Mouse (Mus musculus): Measurements from ENCODE around the gene Ccdc12. TPM values are rescaled to one million over a fixed set of nuclear protein-coding genes. Genes with fewer than 3 reads are reported as not detected.

The Ccdc12 gene
- total and polyA plus RNA-seq, 3 experiments: 85.2 to 104 (median 97.8) TPM

DNA sequence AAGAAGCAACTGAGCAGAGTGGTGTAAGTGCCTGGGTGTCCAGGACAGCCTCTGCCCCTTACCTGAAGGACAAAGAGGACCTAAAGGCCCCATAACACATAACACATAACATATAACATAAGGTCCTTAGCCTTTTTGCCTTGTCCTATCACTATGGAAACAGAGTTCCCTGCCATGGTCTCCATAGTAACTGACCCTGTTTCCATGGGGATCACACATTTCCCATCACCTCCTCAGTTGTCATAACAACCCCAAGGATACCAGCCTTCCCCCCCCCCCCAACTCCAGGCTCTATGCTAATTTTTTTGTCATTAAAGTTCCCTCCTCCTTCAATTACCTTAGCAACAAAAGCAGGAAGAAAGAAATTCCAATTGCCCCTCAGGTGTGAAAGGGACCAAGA is 6.5 kb upstream of the Ccdc12 start (continued):
- TF ChIP-seq MAX (IDR thresholded peaks at IDR 0.05; ENCODE audit: low read length): no peak

- Histone ChIP-seq H3K9ac (ENCODE audit: insufficient read depth, low read depth) (no peak overlapping the region), H3K9me3 (replicated peaks; ENCODE audit: low read length) (no peaks in the 10 kb centered on the region), H3K4me2 (ENCODE audit: insufficient read depth, low read depth, poor library complexity, severe bottlenecking) (peak overlapping the region; percentile 67), H3K4me3 (replicated peaks in 1 of 3; ENCODE audit: low read depth in 2 of 3, low read length in 2 of 3, poor library complexity in 1 of 3) (peak overlapping the region in 1 of 3 experiments; percentile 79), H3K36me3 (replicated peaks in 1 of 2; ENCODE audit: control insufficient read depth in 1 of 2, insufficient read depth in 1 of 2, low read length in 1 of 2) (peaks cover 0 to 13% of the 10 kb centered on the region in 2 experiments), H3K79me2 (replicated peaks; ENCODE audit: control insufficient read depth, extremely low read depth, insufficient read depth, poor library complexity, severe bottlenecking) (no peaks in the 10 kb centered on the region), H3K27ac (ENCODE audit: insufficient read depth, low read depth) (no peak overlapping the region), H3K27me3 (replicated peaks) (no peaks in the 10 kb centered on the region), H3K4me1 (ENCODE audit: control insufficient read depth in 1 of 2, insufficient read depth in 2 of 2) (peaks cover 16 to 53% of the 10 kb centered on the region in 2 experiments)
- DNase-seq (ENCODE audit: extremely low read depth): no peak
- dilution Hi-C loops (cut with MboI; ENCODE audit: extremely low pct_ligation_motif_present, extremely low pct_unique_long_range_greater_than_20kb, low sequenced_read_pairs) (no loop called here), in situ Hi-C loops (cut with MboI; ENCODE audit: low pct_ligation_motif_present, low pct_unique_long_range_greater_than_20kb, low sequenced_read_pairs) (no loop called here)
- TF ChIP-seq CTCF (conservative IDR thresholded peaks at IDR 0.05 in 1 of 2, IDR thresholded peaks at IDR 0.05 in 1 of 2; ENCODE audit: low read depth in 2 of 2, low read length in 2 of 2): peak in 1 of 2 experiments; percentile 34; a peak in 1 of 4 replicates
- peak; percentile 25 for TF ChIP-seq RAD21 (IDR thresholded peaks at IDR 0.05; ENCODE audit: low read depth, low read length)
- no peak for TF ChIP-seq TBP (conservative IDR thresholded peaks at IDR 0.05; ENCODE audit: low read depth, low read length)
Observed at GRCm38 (mm10) chr9:110651931-110652722, 4.2 kb upstream of the Ccdc12 start.

- no peaks in the 10 kb centered on the region for H3K9me3 ChIP-seq (replicated peaks; ENCODE audit: low read length)
- peaks cover 0 to 13% of the 10 kb centered on the region in 2 experiments for H3K36me3 ChIP-seq (replicated peaks in 1 of 2; ENCODE audit: control insufficient read depth in 1 of 2, insufficient read depth in 1 of 2, low read length in 1 of 2)
- H3K4me1 ChIP-seq (ENCODE audit: control insufficient read depth in 1 of 2, insufficient read depth in 2 of 2): peaks cover 16 to 55% of the 10 kb centered on the region in 2 experiments
- 0 out of 2 replicates have a peak overlapping the region, but pooled peaks have one; percentile 13 for H3K27ac ChIP-seq (ENCODE audit: insufficient read depth, low read depth)
- peak overlapping the region; percentile 67 for H3K4me2 ChIP-seq (ENCODE audit: insufficient read depth, low read depth, poor library complexity, severe bottlenecking)
- no peak for TF ChIP-seq CHD1 (IDR thresholded peaks at IDR 0.05; ENCODE audit: low read depth, low read length)
- no peak for TF ChIP-seq KAT2A (IDR thresholded peaks at IDR 0.05; ENCODE audit: insufficient replicate concordance, low read length)
- TF ChIP-seq E2F4 (IDR thresholded peaks at IDR 0.05; ENCODE audit: insufficient replicate concordance, low read depth, low read length): no peak
- no peak for TF ChIP-seq POLR2A (IDR thresholded peaks at IDR 0.05; ENCODE audit: low read depth, low read length)
- TF ChIP-seq MAX (IDR thresholded peaks at IDR 0.05; ENCODE audit: low read length): no peak
- TF ChIP-seq RAD21 (IDR thresholded peaks at IDR 0.05; ENCODE audit: low read depth, low read length): no peak
- no peak for TF ChIP-seq MAZ (IDR thresholded peaks at IDR 0.05; ENCODE audit: low read depth, low read length)
- no peak for TF ChIP-seq NRF1 (IDR thresholded peaks at IDR 0.05; ENCODE audit: low read depth, low read length)
- TF ChIP-seq ETS1 (conservative IDR thresholded peaks at IDR 0.05; ENCODE audit: low read depth, low read length): no peak
- TF ChIP-seq MAFK (IDR thresholded peaks at IDR 0.05; ENCODE audit: insufficient replicate concordance, low read length): no peak
- no peak for TF ChIP-seq SIN3A (IDR thresholded peaks at IDR 0.05; ENCODE audit: low read length)
- peaks cover 4% of the 10 kb centered on the region; the same call in 1 of the 2 replicates for H3K79me2 ChIP-seq (replicated peaks; ENCODE audit: control insufficient read depth, extremely low read depth, insufficient read depth, poor library complexity, severe bottlenecking)
- DNase-seq (ENCODE audit: extremely low read depth): no peak
- H3K9ac ChIP-seq (ENCODE audit: insufficient read depth, low read depth): peak overlapping the region; percentile 58
- in situ Hi-C loops (cut with MboI; ENCODE audit: low pct_ligation_motif_present, low pct_unique_long_range_greater_than_20kb, low sequenced_read_pairs): no loop called here
- H3K27me3 ChIP-seq (replicated peaks): no peaks in the 10 kb centered on the region
- peak overlapping the region; percentile 73 to 88 (median 79) for H3K4me3 ChIP-seq (replicated peaks in 1 of 3; ENCODE audit: low read depth in 2 of 3, low read length in 2 of 3, poor library complexity in 1 of 3)
- dilution Hi-C loops (cut with MboI; ENCODE audit: extremely low pct_ligation_motif_present, extremely low pct_unique_long_range_greater_than_20kb, low sequenced_read_pairs): no loop called here
Observed at GRCm38 (mm10) chr9:110652963-110653654, 3.2 kb upstream of the Ccdc12 start.

Data from CH12.LX (cell line).